Mouse (Mus musculus) brain, embryonic 14.5 days (tissue): ENCODE measurements around the gene Thada.
"Not testable (repeated sequence)": the region's sequence is repeated elsewhere in the genome, so short reads cannot be mapped to it uniquely, and the experiment has no call there.

Experiments used
- CTCF ChIP-seq: fragments of 200-500 bp; IDR thresholded peaks from 2 replicates; pipeline ENCODE4 v1.5.1; 2012; ENCODE audit warnings: inconsistent platforms, mild to moderate bottlenecking, moderate library complexity, borderline replicate concordance; ENCODE audit not compliant: insufficient read depth, insufficient read length; ENCODE audit errors: extremely low read depth
- POLR2A ChIP-seq: fragments of 200-500 bp; IDR thresholded peaks from 2 replicates; pipeline ENCODE4 v1.6.1; 2012; ENCODE audit warnings: mild to moderate bottlenecking, inconsistent platforms, borderline replicate concordance; ENCODE audit not compliant: poor library complexity, insufficient read depth, insufficient read length, severe bottlenecking; ENCODE audit errors: extremely low read depth

GRCm38 (mm10) chr17:84187264-84187663 lies 278.7 kb downstream of the Thada start:
- TF ChIP-seq CTCF, POLR2A: not testable (repeated sequence)
